Mouse (Mus musculus) testis, postnatal 14 days (tissue): Measurements from ENCODE around the gene Plscr1.

Source experiments
- DNase-seq: peaks from one replicate; pipeline ENCODE4 v3.0.0; 2021; ENCODE audit warnings: low spot score

Plscr1 gene

DNA sequence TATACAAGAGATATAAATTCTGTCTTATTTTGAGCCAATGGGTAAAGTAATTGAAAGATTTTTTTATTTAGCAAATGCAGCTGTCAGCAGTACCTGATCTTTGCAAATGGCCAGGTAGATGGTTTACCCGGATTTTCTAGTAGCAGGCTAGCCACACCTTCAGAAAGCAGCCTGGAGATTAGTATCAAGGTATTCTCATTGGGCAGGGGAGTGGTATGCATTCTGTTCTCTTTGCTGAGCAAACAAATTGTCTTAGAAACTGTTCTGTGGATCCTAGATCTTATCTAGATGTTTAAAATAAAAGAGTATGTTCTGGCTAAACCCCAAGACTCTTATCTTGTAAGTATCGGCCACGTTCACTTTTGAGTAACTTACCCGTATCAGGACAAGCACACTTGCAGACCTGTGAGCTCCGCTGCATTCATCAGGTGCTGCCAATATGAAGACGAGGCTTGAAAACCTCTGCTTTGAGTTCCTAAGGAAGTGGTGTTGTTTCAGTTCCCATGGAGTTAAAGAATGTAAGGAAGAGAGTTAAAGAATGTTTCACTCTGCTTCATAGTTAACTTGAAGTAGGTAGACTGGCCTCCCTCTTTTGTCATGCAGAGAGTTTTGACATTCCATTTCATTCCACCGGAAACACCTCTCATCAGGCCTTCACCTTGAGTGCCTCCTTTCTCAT is 11.1 kb downstream of the Plscr1 start:
- no peak for DNase-seq

DNA sequence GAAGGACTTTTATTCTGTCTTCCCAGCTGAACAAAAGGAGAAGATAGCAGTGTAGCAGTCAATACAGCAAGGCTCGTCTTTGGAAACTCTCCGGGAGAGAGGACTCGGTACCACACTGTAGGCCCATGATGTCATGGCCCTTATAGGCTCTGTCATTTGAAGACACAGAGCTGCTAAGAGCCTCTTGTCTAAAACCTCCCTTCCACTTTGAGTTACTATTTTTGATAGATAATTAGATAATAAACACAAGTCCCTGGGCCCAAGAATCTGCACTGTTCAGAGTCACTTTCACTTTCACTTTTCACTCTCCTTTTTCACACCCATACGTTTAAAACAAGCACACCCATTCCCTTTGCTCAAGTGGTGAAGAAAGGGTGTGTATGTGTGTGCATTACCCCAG is 16.2 kb downstream of the Plscr1 start:
- no peak for DNase-seq

DNA sequence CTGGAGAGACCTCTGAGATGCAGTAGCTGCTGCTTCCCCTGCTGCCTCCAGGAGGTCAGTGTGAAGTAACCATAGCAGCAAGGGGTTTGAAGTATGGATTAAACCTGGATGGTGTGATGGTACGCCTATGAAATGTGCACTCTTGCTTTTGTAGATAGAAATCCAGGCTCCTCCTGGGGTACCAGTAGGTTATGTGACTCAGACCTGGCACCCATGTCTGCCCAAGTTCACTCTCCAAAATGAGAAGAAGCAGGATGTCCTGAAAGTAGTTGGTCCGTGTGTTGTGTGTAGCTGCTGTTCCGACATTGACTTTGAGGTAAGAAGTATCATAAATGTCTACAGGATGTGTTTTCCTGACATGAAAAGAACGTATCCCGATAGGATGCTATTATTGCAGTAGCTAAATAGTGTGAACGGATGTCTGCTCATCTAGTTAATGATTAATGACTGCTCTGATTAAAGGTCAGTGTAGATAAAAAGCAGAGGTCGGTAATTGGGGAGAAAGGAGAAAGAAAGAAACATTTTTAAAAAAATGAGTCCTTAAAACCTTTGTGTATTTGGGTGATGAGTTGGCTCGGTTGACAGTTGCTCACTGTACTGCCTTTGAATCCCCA is 17.1 kb downstream of the Plscr1 start:
- DNase-seq = no peak

DNA sequence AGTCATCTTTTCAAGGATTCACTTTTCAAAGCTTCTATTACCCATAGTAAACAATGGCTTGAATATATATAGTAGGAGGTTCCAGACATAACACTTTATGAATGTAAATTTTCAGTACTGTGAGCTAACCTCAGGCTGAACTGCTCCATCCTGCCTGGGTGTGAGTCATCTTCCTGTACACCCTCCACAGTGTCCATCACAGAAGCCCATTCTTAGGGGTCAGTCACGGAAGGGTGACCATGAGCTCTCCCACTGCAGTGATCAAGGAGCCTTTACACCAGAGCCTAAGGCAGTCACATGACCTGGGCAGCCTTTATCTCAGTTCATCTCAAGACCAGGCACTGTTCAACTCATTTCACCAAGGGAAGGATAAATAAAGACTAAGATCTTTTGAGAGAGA is 18.2 kb downstream of the Plscr1 start:
- no peak for DNase-seq

DNA sequence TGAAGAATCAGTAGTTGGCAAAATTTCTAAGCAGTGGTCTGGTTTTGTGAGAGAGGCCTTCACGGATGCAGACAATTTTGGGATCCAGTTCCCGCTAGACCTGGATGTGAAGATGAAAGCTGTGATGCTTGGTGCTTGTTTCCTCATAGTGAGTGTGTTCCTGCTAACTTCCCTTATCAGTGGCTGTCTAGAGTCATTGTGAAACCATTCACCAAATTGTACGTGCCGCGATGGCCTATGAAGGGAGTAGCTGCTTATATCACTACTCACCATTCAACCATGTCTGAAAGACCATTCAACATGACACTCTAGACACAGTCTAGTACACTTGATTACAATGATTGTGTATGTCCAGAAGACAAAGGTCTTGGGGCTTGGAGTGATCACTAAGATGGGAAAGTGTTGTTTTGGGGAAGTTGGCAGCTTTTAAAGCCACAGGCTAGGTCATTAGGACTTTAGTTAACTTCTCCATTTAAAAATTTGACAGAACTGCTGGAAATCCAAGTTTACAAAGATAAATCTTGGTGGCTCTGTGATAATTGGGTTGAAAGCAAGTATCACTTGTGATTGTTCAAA is 20.4 kb downstream of the Plscr1 start:
- DNase-seq = no peak

DNA sequence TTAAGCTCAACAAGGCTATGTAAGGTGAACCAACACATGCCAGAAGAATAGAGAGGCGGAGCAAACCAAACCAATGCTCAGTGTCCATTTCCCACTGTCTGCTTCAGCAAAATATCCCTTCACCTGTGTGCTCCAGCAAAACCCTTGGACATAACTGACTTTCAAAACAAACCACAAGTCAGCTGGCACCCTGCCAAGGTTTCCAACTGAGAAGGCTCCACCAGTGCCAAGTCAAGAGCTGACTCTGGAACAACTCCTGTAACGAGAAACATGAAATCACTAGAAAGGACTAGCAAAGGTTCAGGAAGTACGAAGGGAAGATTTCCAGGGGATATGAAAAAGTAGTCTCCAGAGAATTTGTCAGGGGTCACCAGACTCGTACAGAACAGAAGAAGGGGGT is 21.4 kb downstream of the Plscr1 start:
- DNase-seq = peak; percentile 34

DNA sequence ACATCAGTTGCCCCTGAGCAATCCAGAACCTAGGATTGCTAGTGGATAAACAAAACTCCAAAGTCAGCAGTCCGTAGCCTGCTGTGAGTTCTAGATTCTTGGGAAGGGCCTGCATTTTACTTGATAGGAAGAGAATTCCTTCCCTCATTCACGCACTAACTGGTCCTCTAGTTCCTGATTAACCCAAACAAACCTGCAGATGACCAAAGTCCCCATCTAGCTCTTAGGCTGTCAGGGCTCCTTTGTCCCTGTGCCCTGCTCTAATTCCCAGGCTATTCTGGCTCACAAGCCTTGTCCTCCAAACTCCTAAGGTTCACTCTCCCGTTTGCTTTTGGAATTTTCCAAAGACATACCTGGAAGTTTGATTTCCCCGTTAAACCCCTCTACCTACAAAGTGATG is 23.1 kb downstream of the Plscr1 start:
- DNase-seq = no peak

DNA sequence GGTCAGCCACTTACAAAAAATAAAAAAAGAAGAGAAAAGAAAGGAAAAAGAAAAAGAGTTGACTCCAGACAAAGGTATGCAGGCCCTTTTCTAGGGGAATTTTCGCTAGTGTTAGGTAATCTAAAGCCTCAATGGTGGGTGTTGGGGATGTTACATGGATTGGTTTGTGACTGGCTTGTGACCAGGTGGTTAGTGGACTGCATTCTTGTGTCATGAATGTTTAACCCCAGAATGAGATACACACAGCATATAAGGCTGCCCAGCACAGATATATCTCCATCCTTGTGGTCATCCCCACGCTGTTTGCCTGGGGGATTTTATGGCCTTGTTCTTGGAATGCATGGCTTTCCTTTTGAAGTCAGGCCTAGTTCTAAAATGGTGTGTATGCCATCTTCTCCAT is 23.7 kb downstream of the Plscr1 start:
- DNase-seq = no peak

DNA sequence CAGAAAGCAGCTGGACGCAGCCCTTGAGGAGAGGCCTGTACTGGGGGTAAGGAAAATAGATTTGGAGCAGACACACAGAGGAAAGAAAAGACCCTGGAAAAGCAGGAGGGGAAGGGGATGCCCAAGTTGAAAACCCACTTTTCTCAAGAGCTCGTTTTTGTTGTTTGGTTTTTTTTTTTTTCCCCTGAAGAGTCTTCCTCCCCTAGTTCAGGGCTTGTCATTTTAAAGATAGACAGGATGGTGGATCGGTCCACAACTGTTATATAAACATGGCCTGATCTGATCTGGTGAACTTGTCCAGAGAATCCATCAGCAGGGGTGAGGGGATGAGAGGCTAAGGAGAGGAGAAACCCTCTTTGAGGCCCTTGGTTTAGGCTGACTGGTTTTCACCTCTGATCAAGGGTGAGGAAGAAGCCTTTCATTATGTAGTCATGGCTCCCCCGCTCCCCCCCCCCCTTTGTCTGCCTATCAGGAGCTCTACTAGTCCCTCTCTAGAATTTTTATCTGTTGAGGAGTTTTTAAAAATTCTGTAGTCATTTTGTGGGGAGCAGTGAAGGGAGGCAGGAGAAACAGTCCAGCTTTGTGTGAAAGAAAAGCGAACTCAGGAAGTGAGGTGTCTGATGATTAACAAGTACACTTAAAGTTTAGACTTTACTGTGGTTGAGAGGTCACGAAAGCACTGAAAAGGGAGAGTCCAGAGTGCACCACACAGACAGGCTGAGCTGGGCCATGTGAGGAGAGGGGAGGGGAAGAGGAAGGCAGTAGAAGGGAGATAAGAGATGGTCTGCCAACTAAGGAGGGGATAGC is 24.6 kb downstream of the Plscr1 start:
- no peak for DNase-seq

DNA sequence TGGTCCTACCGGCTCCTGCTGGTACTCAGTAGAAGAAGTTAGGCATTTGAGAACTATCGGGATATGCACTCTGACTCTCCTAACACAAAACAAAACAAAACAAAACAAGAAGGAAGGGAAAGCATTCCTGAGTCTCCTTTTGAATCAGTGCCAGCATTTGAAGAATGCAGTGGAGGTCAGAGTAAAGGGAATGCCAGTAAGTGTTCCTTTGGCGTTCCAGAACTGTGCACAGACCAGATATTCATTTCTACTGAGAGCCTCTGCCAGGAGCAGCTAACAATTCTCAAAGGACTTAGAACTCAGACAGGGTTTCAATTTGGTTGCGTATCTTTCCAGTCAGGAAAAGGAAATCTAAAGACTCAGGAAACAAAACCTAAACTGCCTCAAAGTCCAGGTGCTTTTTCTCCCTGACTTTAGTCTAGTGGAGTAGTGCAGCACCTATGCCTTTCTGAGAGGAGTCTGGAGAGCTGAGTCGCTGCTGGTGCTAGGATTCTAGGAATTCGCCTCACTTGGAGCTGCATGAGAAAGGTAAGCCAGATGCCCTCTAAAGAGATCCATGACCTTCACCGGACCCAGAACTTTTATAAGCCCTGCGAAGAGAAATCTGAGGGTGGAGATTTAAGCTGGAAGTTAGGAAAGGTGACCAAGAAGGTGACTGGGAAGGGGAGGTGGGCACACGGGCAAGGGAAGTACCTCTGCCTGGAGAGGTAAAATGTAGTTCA is 26.1 kb downstream of the Plscr1 start, which contains the start of gene Plscr2:
Gene Plscr2, plus strand, starts transcription at position 117 of the 722 bp plus-strand sequence.
- DNase-seq = peak; percentile 26

DNA sequence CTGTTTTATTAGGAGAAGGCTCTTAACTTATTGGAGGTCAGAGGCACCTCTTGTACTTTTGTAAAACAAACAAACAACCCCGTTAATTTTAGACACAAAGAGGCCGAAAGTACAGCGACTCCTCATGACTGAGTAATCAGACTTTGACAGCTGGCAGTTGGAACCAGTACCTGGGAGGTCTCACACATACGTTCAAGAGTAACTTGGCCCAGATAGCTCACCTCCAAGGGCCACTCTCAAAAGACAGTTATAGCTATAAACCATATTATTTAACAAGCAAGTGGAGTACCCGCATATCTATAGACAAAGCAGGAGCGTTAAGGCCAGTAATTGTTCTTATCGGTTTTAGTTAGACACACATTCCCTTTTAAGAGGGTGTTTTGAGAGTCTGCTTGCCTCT is 26.8 kb downstream of the Plscr1 start:
- DNase-seq = no peak

DNA sequence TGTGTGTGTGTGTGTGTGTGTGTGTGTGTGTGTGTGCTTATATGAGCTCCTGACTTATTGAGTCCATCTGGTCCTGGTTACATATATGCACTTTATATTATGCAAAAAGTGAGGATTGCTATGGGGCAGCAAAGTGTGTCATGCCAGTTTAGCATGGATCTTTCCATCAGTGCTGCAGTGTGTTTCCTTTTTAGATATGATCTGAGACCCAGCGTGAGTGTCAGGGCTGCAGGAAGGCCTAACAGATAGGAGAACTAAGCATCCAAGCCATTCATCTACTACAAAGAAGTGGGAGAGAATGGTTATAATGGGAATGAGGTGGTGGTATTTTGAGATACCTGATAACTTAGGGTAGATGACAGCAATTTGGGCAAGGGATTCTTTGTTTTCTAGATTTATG is 30.5 kb downstream of the Plscr1 start:
- no peak for DNase-seq

DNA sequence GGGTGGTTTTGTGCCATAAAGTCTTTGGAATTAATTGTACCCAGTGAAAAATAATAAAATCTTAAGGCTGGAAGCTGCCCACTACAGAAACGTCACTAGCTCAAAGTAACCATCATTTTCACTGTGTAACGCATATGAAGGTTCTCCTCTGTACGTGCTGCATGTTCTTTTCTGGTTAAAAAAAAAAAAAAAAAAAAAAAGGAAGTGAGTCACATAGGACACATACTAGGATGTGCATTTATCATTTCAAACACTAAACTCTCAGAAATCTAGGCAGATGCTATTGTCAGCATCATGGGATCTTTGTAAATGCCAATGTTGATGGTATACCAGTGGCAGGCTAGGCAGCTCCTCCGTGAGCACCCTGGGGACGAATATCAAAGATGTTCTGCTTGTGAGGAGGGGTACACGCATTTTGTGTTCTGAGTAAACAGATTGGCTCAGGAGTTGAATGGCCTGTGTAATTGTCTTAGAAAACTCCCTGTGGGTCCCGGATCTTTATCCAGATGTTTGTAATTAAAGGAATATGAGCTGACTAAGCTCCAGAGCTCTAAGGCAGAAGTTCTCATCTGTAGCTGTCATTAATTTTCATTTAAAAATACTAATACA is 33.1 kb downstream of the Plscr1 start:
- DNase-seq = no peak

DNA sequence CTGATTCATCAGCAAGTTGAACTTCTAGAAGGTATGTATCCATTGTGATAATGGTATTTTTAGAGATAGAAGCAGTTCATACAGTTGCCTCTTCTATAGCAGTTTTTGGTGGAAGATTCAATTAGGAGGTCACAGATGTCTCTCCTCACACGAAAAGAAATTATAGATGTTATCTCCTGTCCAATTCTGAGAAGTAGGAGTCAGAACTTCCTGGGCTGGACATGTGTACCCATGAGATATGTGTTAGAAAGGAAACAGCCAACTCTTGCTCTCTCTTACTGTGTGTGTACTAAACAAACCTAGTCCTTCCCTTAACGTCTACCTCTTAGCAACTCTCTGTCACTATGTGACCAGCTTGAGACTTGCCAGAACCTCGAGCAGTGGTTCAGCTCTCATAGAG is 40.1 kb downstream of the Plscr1 start:
- DNase-seq = no peak

DNA sequence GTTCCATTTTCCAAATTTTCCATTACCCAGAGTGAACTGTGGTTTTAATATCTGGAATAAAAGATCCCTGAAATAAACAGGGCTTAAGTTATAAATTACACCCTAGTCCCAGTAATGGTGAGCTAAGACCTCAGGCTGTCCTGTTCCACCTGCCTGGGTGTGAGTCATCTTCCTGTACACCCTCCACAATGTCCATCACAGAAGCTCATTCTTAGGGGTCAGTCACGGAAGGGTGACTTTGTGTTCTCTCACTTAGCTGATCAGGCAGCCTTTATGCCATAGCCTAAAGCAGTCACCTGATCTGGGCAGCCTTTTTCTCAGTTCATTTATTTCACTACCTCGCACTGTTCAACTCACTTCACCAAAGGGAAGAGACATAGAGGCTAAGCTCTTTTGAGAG is 42.6 kb downstream of the Plscr1 start:
- no peak for DNase-seq

DNA sequence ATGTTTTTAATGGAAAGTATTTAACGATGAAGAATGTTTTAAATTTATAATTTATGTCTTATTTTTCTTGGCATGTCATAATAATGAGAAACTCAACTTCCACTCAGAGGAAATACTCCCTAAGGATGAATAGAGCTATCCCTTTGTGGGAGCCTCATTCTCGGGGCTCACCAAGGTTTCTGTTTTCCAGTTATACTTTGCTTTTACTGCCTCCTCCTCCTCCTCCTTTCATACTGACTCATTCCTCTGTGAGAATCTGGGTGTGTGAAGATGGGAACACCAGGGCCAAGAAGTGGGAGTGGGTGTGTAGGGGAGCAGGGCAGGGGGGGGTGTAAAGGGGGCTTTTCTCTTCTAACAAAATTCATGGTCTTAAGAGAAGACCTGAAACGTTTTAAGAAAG is 43.4 kb downstream of the Plscr1 start:
- DNase-seq = no peak

DNA sequence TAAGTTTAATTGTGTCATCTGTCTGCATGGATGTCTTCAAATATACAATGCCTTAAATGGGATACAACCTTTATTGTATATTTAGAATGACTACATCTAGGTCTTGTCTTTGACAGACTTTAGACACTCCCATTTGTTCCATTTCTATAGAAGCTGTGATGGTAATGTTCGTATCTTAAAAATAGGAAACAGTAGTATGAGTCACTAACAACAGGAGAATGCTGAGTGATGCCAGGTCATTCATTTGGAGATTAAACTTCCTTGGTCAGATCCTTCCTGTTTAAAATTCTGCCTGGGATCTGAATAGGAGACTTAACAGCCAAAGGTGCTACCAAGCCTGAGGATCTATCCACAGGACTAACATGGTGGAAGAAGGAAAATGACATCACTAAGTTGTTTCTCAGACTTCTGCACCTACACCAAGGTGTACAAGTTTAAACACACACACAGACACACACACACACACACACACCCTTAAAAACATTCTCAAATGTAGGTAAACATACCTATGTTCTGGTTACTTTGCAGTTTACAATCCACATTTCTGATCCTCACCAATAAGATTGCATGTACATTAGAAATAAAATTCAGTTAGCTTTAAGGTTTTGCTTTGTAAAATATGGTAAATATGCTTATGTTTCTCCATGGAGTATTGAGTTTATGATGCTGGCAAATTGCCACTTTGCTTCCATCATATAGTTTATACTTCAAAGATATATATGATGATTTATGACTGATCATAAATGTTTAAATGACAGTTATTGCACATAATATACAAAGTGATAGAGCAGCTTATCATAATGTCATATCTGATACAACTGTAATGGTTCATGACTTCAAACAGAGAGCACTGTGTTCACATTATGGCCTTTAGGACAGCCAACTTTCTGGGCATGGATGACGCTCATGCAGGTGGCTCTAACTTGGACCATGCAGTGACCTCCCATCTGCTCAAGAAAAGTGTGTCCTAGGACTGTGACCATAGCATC is 44.3 kb downstream of the Plscr1 start:
- DNase-seq = no peak

DNA sequence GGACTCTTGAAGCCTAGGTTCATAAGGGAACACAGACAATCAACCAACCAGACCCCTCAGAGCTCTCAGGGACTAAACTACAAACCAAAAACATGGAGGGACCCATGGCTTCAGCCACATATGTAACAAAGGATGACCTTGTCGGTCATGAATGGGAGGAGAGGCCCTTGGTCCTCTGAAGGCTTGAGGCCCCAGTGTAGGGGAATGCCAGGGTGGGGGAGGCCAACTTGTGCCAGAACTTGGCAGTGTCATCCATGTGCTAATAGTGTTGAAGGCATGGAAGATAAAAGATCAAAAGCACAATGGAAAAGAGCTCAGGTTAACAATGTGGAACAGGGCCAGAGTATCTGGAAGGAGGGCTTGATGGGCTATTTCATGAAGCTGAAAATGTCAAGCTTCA is 48.7 kb downstream of the Plscr1 start:
- no peak for DNase-seq

DNA sequence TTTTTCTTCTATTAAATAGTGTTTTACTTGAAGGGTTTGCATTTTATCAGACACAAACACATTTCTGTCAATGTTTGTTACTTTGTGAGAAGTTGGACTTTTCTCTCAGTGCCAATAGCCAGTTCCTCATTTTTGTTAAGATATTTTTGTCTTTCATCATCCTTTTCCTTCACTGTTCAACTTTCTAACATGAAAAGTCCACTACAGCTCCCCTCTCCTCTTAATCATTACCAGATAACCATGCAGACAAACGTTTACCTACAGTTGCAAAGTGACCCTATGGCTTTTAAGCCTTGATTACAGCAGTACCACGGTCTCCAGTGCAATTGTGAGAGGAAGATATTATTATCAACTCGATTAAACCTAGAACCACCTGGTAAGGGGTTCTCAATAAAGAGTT is 51.7 kb downstream of the Plscr1 start:
- DNase-seq = no peak

DNA sequence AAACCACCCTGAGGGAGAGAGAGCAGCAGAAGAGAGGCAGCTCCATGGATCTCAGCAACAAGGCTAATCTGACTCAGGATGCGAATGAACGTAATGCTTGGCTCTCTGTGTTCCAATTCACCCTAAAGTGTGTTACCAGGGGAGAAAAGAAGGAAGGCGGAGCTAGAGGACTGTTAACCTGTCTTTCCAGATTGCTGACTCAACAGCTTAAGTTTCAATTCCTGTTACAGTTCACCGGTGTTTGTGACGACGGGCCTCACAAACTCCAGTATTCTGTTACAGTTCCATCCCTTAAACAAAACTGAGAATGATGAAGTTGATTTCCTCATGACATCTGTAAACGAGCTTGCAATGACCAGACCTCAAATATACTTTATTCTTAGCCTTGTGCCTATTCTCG is 55.5 kb downstream of the Plscr1 start:
- DNase-seq = no peak
